Mouse (Mus musculus): ENCODE measurements around the gene Fuca2.

The Fuca2 gene

DNA sequence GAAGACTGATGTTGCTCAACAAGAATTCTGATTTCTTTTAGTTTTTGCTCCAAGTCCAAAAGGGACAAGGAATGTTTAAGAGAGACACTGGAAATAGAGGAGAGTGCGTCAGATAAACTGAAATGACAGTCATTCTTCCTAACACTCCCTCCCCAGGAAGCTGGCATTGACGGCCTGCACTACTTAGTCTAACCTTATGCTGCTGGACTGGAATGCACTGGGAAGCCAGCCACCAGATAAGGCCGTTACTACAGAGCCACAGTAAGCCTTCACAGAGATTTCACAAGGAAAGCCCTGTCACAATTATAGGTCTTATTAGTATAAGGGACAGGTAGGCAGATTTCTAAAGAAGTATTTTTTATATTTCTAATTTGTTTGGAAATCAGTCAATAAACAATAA lies 35.4 kb downstream of the Fuca2 start:
- no peak for DNase-seq (ENCODE audit: low spot score)

DNA sequence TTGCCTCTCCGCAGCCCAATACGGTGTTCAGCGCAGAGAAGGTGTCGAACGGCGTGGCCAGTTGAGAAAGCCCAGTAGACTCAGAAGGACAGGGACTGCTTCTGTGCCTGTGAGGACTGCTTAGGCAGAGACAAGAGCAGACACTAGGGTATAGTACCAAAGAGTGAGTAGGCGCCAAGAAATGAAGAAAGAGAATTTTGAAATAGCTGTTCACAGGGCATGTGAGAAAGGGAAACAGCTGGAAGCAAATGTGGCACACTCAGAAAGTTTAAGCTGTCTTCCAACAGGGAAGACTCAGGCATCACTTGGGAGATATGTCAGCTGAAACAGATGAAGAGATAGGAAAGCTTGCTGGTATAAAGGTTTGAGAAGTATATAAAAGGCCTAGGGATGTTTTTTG lies 37.4 kb downstream of the Fuca2 start:
- no peak for DNase-seq (ENCODE audit: low spot score)

DNA sequence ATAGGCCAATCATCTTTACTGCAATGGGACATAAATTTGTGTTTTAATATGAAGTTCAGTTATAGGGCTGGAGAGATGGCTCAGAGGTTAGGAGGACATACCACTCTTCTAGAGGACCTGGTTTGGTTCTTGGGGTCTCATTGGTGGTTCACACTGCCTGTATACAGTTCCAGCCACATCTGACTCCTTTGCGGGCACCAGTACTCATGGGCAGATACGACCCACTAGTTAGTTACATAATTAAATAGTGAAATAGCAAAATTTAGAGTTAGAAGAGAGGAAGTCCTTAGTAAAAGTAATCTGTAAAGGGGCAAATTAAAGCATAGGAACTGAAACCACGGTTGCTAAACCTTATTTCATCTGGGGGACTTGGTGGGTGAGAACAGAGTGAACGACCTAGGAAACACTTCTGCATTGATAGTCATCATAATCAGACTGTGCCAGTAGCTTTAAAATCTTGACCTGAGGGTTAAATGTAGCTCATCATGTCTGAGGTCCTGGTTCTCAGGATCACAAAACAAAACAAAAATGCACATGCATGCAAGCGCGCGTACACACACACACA lies 40.5 kb downstream of the Fuca2 start:
- DNase-seq (ENCODE audit: low spot score) = no peak

DNA sequence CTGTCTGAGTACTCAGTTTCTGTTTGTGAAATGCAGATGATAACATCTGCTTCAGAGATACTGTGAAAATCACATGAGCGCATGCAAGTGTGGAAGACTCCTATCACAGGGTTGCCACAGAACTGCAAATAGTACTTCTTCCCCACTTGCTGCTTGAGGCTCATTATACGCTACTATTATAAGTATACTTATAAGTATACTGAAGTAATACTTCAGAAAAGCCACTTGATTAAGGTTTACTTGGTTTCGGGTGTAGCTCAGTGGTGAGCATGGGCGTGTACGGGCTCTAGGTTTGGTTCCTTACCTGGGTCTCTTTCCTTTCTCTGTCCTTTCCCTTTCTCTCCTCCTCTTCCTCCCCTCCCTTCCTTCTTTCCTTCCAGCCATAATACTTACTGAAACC lies 42.4 kb downstream of the Fuca2 start:
- no peak for DNase-seq (ENCODE audit: low spot score)

DNA sequence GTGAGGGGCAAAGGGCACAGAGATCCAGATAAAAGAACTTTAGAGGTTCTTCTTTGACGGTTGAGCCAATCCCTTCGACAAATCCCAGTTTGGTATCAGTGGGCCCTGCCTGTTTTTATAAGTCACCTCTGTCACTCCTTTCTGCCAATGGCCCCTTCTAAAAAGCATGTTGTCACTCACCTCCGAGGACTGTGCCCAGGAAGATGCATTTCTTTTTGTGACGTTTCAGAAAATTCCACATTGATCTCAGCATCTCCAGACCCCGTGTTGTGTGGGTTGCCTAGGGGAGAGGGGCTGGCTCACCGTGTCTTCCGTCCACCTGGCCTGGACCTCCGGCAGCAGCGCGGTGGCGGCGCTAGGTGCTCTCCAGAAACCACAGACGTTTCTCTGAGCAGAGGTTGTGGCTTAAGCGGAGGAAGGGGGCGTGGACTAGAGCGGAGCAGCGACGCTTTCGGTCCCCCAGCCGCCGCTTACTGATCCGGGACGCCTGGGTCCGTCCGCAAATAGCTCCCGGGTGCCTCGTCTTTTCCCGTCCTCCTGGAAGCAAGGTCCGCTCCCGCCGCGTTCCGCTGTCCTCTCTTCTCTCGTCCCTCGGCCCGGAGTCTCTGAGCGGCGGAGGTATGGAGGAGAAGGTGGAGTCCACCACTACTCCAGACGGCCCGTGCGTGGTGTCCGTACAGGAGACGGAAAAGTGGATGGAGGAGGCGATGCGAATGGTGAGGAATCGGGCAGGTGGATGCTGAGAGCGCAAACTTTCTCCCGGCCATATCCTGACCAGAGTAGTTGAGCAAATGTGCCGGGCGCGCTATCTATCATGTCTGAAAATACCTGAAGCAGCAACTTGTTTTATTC lies 53.5 kb downstream of the Fuca2 start, which contains the start of the genes Adat2 and Pex3:
Gene Adat2 (plus strand): TSS at position 249 of the 852 bp plus-strand sequence.
Gene Pex3 (minus strand): TSS at position 497 of the 852 bp plus-strand sequence.
- DNase-seq (ENCODE audit: low spot score) = peak; percentile 77

DNA sequence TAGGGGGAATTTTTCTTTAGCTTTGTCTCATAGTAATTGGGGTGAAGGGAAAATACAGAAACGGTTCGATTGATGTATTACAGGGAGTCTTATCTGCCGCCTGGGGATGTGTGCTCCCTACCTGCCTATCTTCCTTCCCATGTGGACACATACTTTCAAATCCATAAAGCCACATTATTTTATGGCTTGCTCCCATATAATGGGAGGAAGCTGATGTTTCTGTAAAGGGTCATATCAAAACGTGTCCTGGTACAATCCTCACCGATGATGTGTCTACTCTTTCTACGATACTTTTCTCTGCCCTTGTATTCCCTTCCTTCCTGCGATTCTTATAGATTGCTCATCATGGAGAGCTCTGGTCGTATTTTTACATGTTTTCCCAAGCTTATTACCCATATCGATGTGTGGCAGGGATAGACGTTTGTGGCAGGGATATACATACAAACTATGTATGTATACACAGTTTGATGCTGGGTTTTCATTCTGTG lies 54.2 kb downstream of the Fuca2 start:
- DNase-seq (ENCODE audit: low spot score) = no peak

DNA sequence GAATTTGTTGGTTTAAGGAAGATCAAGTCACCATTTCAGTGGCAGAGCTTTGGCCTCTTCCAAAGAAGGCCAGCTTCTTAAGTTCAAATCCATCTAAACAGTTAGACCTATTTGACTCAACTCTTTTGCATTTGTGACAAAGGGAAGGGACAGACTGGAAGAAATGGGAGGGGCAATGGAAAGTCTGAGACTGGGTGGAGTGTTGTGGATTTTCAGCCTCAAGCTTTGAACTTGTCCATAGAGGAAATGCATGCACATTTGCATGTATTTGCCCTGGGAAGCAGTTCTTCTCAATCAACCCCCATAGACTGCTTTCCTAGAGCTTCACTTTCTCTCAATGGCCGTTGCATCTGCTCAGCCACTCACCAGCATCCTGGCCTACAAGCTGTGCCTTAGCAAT lies 55.0 kb downstream of the Fuca2 start:
- DNase-seq (ENCODE audit: low spot score) = no peak

DNA sequence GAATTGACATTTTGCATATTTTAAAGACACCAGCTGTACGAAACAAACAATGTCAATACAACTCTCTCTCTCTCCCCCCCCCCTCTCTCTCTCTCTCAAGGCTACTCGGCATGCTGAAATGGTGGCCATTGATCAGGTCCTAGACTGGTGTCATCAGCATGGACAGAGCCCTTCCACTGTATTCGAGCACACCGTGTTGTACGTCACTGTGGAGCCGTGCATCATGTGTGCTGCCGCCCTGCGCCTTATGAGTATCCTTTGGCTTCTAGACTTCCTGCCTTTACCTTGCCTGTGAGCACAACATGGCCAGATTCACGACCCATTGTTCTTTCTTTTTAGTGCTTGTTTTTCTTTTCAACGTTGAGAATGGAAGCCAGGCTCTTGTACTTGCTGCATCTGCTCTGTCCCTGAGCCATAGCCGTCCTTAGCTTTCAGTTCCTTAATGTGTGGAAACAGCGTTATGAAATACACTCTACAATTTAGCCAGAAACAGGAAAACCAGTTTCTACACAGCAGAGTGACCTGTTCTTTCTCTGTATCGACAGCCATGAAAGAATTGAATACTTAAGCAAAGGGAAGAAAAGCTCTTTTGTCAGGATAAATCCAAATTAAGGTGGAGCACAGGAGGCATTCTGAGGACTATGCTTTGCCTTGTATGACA lies 60.8 kb downstream of the Fuca2 start:
- DNase-seq (ENCODE audit: low spot score) = no peak

DNA sequence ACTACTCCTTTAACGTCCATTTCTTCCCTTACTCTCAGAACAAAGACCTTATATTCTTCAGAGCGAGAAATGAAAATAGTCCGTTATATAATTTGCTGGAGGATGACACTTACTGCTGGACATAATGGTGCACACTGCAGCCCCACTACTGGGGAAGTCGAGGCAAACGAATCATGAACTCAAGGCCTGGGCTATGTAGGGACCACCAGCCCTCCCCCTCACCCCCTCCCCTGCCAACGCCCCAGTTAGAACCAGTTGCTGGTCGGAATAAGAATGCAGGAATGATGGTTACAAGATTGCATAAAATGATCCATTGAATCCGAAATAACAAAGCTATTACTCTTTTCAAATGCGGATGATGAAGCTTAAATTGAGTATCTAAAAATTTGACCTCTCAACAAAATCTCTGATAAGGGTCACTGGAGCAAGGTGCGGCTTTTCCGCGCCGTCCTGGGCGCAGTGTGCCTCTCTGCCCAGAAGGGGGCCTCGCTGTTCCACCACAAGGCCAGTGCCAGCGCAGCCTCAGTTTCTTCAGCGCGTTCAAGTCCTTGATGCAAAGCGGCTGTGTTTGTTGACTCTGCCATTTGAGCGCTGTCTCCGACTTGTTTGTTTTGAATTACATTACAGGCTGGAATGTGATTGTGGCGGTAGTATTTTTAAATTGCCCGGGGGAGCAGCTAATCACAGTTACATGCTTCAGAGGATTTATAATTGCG lies 65.2 kb downstream of the Fuca2 start:
- DNase-seq (ENCODE audit: low spot score) = peak; percentile 2

DNA sequence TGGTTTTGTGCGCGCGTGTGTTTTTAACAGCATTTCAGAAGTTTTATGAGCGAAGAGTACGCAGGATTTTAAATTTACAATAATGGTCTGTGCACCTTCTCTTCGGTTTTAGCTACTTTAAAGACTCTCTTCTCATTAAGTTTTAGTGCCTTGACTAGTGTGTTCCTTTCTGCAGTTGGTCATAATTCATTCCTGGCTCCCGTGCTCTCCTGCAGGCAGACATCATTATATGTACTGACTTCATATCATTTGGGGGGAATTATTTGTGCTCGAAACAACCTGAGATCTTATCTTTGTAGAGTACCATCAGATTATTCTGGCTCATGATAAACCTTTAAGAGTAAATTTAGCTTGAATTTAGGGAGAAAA lies 65.7 kb downstream of the Fuca2 start:
- DNase-seq (ENCODE audit: low spot score) = no peak

DNA sequence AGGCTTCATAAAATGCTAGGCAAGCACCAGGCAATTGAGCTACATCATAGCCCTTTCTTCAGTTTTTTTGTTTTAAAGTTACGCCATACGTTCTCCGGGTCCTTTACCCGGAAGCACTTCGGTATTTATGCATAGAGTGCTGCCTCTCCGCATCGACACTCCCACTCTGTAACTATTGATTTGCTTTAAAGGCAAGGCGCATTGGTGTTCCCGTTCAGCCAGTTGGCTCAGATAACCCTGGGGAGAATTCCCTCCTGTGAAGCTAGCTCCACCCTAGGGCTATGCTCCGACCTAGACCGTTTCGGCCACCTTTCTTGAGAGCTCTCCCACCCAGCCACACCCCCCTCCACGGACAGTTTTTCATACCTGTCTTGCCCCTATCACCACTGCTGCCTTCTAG lies 67.1 kb downstream of the Fuca2 start:
- DNase-seq (ENCODE audit: low spot score) = no peak

Measured in ovary, adult 18-20 months (tissue).